Mouse (Mus musculus): ENCODE data around the gene Car15. TPM values are rescaled to one million over a fixed set of nuclear protein-coding genes. Genes with fewer than 3 reads are reported as not detected.

Gene Car15
- polyA plus RNA-seq, 1 experiment from 2014 or later = 0.58 TPM

DNA sequence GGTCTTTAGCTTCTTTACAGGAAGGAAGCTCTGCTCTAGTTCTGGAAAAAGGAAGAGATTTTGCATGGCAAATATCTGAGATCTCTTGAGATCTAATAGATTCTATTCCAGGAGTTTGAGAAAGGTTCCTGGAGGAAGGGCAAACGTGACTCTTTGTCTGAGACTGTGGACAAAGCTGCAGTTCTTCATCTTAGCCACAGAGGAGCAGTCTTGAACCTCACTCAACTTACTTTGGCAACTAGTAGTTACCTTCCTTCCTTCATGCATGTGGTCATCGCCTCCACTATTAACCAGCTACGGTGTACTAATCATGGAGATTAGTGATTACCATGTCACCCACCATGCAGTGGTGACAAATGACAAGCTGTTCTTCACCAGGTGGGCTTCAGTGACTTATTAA is 52.8 kb downstream of the Car15 start:
- no peak overlapping the region for H3K9ac ChIP-seq (ENCODE audit: low read depth, low read length)
- H3K4me1 ChIP-seq (ENCODE audit: control insufficient read depth, low read depth, low read length) = no peaks in the 10 kb centered on the region
- WGBS (ENCODE audit: insufficient replicate concordance) = 59% methylated on average over 3 of the region's 3 CpGs
- no peak overlapping the region for H3K27ac ChIP-seq (ENCODE audit: low read length)
- no peak for ATAC-seq (ENCODE audit: low read depth)
- H3K4me3 ChIP-seq (ENCODE audit: low read depth, low read length) = no peak overlapping the region
- H3K36me3 ChIP-seq (ENCODE audit: control insufficient read depth, insufficient read depth) = no peaks in the 10 kb centered on the region
- no peaks in the 10 kb centered on the region for H3K27me3 ChIP-seq (ENCODE audit: control insufficient read depth, insufficient read depth, low read depth, low read length)
- H3K4me2 ChIP-seq (ENCODE audit: low read depth, low read length) = no peak overlapping the region
- H3K9me3 ChIP-seq (replicated peaks; ENCODE audit: control insufficient read depth, low read length) = no peaks in the 10 kb centered on the region

Other genes starting within 250 kb of the Car15 start
- 13.6 and 15.1 TPM in 2 replicates for gene Smpd4, start 219.0 kb downstream of the Car15 start, polyA plus RNA-seq (2015; fragmentation: Nextera tagmentation; extraction: Ambion mirVana)
- 2.2 and 2.5 TPM in 2 replicates for gene Ccdc74a, start 191.9 kb downstream of the Car15 start, polyA plus RNA-seq (2015; fragmentation: Nextera tagmentation; extraction: Ambion mirVana)
- gene Med15, start 105.5 kb downstream of the Car15 start, polyA plus RNA-seq (2015; fragmentation: Nextera tagmentation; extraction: Ambion mirVana) = 16.0 and 19.2 TPM in 2 replicates
- gene Klhl22, start 78.7 kb downstream of the Car15 start, polyA plus RNA-seq (2015; fragmentation: Nextera tagmentation; extraction: Ambion mirVana) = 11.2 and 12.8 TPM in 2 replicates
- 0.67 TPM in 2 replicates for gene Scarf2, start 41.1 kb downstream of the Car15 start, polyA plus RNA-seq (2015; fragmentation: Nextera tagmentation; extraction: Ambion mirVana)
- gene B830017H08Rik, start 5.2 kb downstream of the Car15 start, polyA plus RNA-seq (2015; fragmentation: Nextera tagmentation; extraction: Ambion mirVana) = not detected in 2 replicates
- 0.09 TPM in 1 of 2 replicates, not detected in the other for gene Gm20518, start 53.3 kb upstream of the Car15 start, polyA plus RNA-seq (2015; fragmentation: Nextera tagmentation; extraction: Ambion mirVana)
- not detected in 2 replicates for gene Tssk1, start 55.9 kb upstream of the Car15 start, polyA plus RNA-seq (2015; fragmentation: Nextera tagmentation; extraction: Ambion mirVana)
- gene Dgcr2, start 60.2 kb upstream of the Car15 start, polyA plus RNA-seq (2015; fragmentation: Nextera tagmentation; extraction: Ambion mirVana) = 19.8 and 21.3 TPM in 2 replicates
- not detected in 2 replicates for gene Tssk2, start 60.3 kb upstream of the Car15 start, polyA plus RNA-seq (2015; fragmentation: Nextera tagmentation; extraction: Ambion mirVana)
- gene Ess2, start 73.0 kb upstream of the Car15 start, polyA plus RNA-seq (2015; fragmentation: Nextera tagmentation; extraction: Ambion mirVana) = 9.1 and 9.4 TPM in 2 replicates
- not detected in 2 replicates for gene Gsc2, start 76.7 kb upstream of the Car15 start, polyA plus RNA-seq (2015; fragmentation: Nextera tagmentation; extraction: Ambion mirVana)
- gene Slc25a1, start 89.9 kb upstream of the Car15 start, polyA plus RNA-seq (2015; fragmentation: Nextera tagmentation; extraction: Ambion mirVana) = 55.8 and 63.5 TPM in 2 replicates
- 2.3 and 2.5 TPM in 2 replicates for gene Vpreb2, start 142.1 kb upstream of the Car15 start, polyA plus RNA-seq (2015; fragmentation: Nextera tagmentation; extraction: Ambion mirVana)
- 17.1 and 18.1 TPM in 2 replicates for gene Dgcr6, start 214.5 kb upstream of the Car15 start, polyA plus RNA-seq (2015; fragmentation: Nextera tagmentation; extraction: Ambion mirVana)